Mouse (Mus musculus): ENCODE results near the gene Klk1b11. TPM values are rescaled to one million over a fixed set of nuclear protein-coding genes. Genes with fewer than 3 reads are reported as not detected.

The Klk1b11 gene
- polyA plus RNA-seq, 1 experiment from 2014 or later, result not detected

Other genes starting within 250 kb of the Klk1b11 start
- not detected in 2 replicates for gene Klk12, start 227.0 kb upstream of the Klk1b11 start, polyA plus RNA-seq (2016; fragmentation: Nextera tagmentation; extraction: Ambion mirVana)
- gene Klk11, start 221.3 kb upstream of the Klk1b11 start, polyA plus RNA-seq (2016; fragmentation: Nextera tagmentation; extraction: Ambion mirVana), result 0.13 and 0.27 TPM in 2 replicates
- 0.46 and 0.87 TPM in 2 replicates for gene Klk10, start 214.8 kb upstream of the Klk1b11 start, polyA plus RNA-seq (2016; fragmentation: Nextera tagmentation; extraction: Ambion mirVana)
- gene Klk9, start 204.0 kb upstream of the Klk1b11 start, polyA plus RNA-seq (2016; fragmentation: Nextera tagmentation; extraction: Ambion mirVana), result 0.14 TPM in 1 of 2 replicates, not detected in the other
- 14.5 and 17.2 TPM in 2 replicates for gene Klk8, start 198.3 kb upstream of the Klk1b11 start, polyA plus RNA-seq (2016; fragmentation: Nextera tagmentation; extraction: Ambion mirVana)
- not detected in 2 replicates for gene Klk7, start 184.6 kb upstream of the Klk1b11 start, polyA plus RNA-seq (2016; fragmentation: Nextera tagmentation; extraction: Ambion mirVana)
- gene Klk6, start 171.4 kb upstream of the Klk1b11 start, polyA plus RNA-seq (2016; fragmentation: Nextera tagmentation; extraction: Ambion mirVana), result 0.20 and 0.24 TPM in 2 replicates
- 0.18 TPM in 1 of 2 replicates, not detected in the other for gene Klk5, start 153.9 kb upstream of the Klk1b11 start, polyA plus RNA-seq (2016; fragmentation: Nextera tagmentation; extraction: Ambion mirVana)
- gene Klk4, start 114.7 kb upstream of the Klk1b11 start, polyA plus RNA-seq (2016; fragmentation: Nextera tagmentation; extraction: Ambion mirVana), result 0.38 TPM in 1 of 2 replicates, not detected in the other
- gene Klk15, start 62.1 kb upstream of the Klk1b11 start, polyA plus RNA-seq (2016; fragmentation: Nextera tagmentation; extraction: Ambion mirVana), result not detected in 2 replicates
- gene Klk1b8, start 45.2 kb upstream of the Klk1b11 start, polyA plus RNA-seq (2016; fragmentation: Nextera tagmentation; extraction: Ambion mirVana), result not detected in 2 replicates
- not detected in 2 replicates for gene Klk1b1, start 29.1 kb upstream of the Klk1b11 start, polyA plus RNA-seq (2016; fragmentation: Nextera tagmentation; extraction: Ambion mirVana)
- not detected in 2 replicates for gene Klk1b9, start 19.8 kb upstream of the Klk1b11 start, polyA plus RNA-seq (2016; fragmentation: Nextera tagmentation; extraction: Ambion mirVana)
- not detected in 2 replicates for gene Klk1b26, start 16.3 kb downstream of the Klk1b11 start, polyA plus RNA-seq (2016; fragmentation: Nextera tagmentation; extraction: Ambion mirVana)
- gene Klk1b27, start 56.4 kb downstream of the Klk1b11 start, polyA plus RNA-seq (2016; fragmentation: Nextera tagmentation; extraction: Ambion mirVana), result not detected in 2 replicates
- not detected in 2 replicates for gene Klk1b21, start 106.5 kb downstream of the Klk1b11 start, polyA plus RNA-seq (2016; fragmentation: Nextera tagmentation; extraction: Ambion mirVana)
- not detected in 2 replicates for gene Klk1b22, start 116.8 kb downstream of the Klk1b11 start, polyA plus RNA-seq (2016; fragmentation: Nextera tagmentation; extraction: Ambion mirVana)
- gene Klk1b16, start 140.9 kb downstream of the Klk1b11 start, polyA plus RNA-seq (2016; fragmentation: Nextera tagmentation; extraction: Ambion mirVana), result not detected in 2 replicates
- not detected in 2 replicates for gene Klk1b24, start 192.4 kb downstream of the Klk1b11 start, polyA plus RNA-seq (2016; fragmentation: Nextera tagmentation; extraction: Ambion mirVana)
- gene Klk1b3, start 202.3 kb downstream of the Klk1b11 start, polyA plus RNA-seq (2016; fragmentation: Nextera tagmentation; extraction: Ambion mirVana), result not detected in 2 replicates
- gene Klk1b4, start 211.6 kb downstream of the Klk1b11 start, polyA plus RNA-seq (2016; fragmentation: Nextera tagmentation; extraction: Ambion mirVana), result not detected in 2 replicates
- gene Klk1b5, start 220.1 kb downstream of the Klk1b11 start, polyA plus RNA-seq (2016; fragmentation: Nextera tagmentation; extraction: Ambion mirVana), result not detected in 2 replicates
- not detected in 2 replicates for gene Klk1, start 229.5 kb downstream of the Klk1b11 start, polyA plus RNA-seq (2016; fragmentation: Nextera tagmentation; extraction: Ambion mirVana)
- 0.15 TPM in 1 of 2 replicates, not detected in the other for gene Gm36864, start 240.3 kb downstream of the Klk1b11 start, polyA plus RNA-seq (2016; fragmentation: Nextera tagmentation; extraction: Ambion mirVana)

Measured in embryonic facial prominence, embryonic 12.5 days (tissue).